15 mouse cellular contexts compared by ENCODE assay signal in genomic region chr7:101030756-101031155, GRCm38 (mm10). TPM values are rescaled to one million over a fixed set of nuclear protein-coding genes. Genes with fewer than 3 reads are reported as not detected.
DNase-seq lines count a peak whose midpoint lies in the region; ATAC-seq and TF ChIP-seq lines count a peak whose summit lies in the region.
"Had no signal": no experiment of that assay in that cellular context is flagged by ENCODE, and none has a peak within 500 bp of the region (broad histone marks: within the 10 kb centered on the region; RNA-seq: fewer than 3 reads in every experiment).

No protein-coding gene starts in this region.

- peaks cover 9% of the 10 kb centered on the region for H3K4me1 ChIP-seq in lung, embryonic 14.5 days (ENCODE audit: insufficient read depth)
- H3K4me1 ChIP-seq: midbrain, embryonic 12.5 days had no signal

- peak; percentile 29 for DNase-seq in adrenal gland, postnatal 25 days
- no peak for DNase-seq in adrenal gland, adult 2 months
- DNase-seq in lung, embryonic 14.5 days = peak; percentile 72
- no peak for DNase-seq in lung, adult 18-20 months
- DNase-seq in cerebellum, adult 9-10 months = peak; percentile 67
- peak; percentile 59 for DNase-seq in heart, postnatal 4 days
- DNase-seq in left cerebral cortex, postnatal 14 days (ENCODE audit: low spot score in 2 of 2) = no peak
- DNase-seq in urinary bladder, postnatal 36 days (ENCODE audit: low spot score in 2 of 2) = no peak
- DNase-seq: adrenal gland, adult 8-10 months; gastrocnemius, postnatal 25 days; kidney, adult 18-20 months had no signal

- H3K27me3 ChIP-seq in lung, embryonic 14.5 days (ENCODE audit: insufficient read depth, low read length) = no peaks in the 10 kb centered on the region
- H3K27me3 ChIP-seq: limb, embryonic 15.5 days; midbrain, embryonic 12.5 days had no signal

- TF ChIP-seq CTCF in lung, embryonic 14.5 days (IDR thresholded peaks at IDR 0.05; ENCODE audit: low read depth) = no peak

- ATAC-seq in lung, embryonic 14.5 days (ENCODE audit: insufficient read depth) = peak; percentile 68; the same call in 1 of the 2 replicates

- no peaks in the 10 kb centered on the region for H3K9me3 ChIP-seq in lung, embryonic 14.5 days (ENCODE audit: low read depth, low read length)
- H3K9me3 ChIP-seq: limb, embryonic 15.5 days; midbrain, embryonic 12.5 days had no signal

- peak overlapping the region; percentile 73 for H3K27ac ChIP-seq in lung, embryonic 14.5 days (ENCODE audit: low read depth)
- H3K27ac ChIP-seq: limb, embryonic 15.5 days; midbrain, embryonic 12.5 days had no signal

- H3K36me3 ChIP-seq in lung, embryonic 14.5 days (ENCODE audit: insufficient read depth) = no peaks in the 10 kb centered on the region
- H3K36me3 ChIP-seq: limb, embryonic 15.5 days; midbrain, embryonic 12.5 days had no signal

- no peak overlapping the region for H3K4me3 ChIP-seq in lung, embryonic 14.5 days (ENCODE audit: low read depth, low read length)
- H3K4me3 ChIP-seq: limb, embryonic 15.5 days; midbrain, embryonic 12.5 days had no signal

- no peak overlapping the region for H3K9ac ChIP-seq in lung, embryonic 14.5 days
- H3K9ac ChIP-seq: limb, embryonic 15.5 days; midbrain, embryonic 12.5 days had no signal

- intact Hi-C loops in left cerebral cortex, postnatal 14 days (cut with DNase I) = no loop called here

- no peak overlapping the region for H3K4me2 ChIP-seq in lung, embryonic 14.5 days
- H3K4me2 ChIP-seq: limb, embryonic 15.5 days; midbrain, embryonic 12.5 days had no signal

RNA-seq across cellular contexts. Expression of gene P2ry2, which starts 18.1 kb away (rescaled TPM):
- 1.2 and 2.3 TPM in 2 replicates for total RNA-seq in adrenal gland, postnatal 25 days (2021)
- total RNA-seq in adrenal gland, adult 2 months (2021) = 1 to 10 TPM; 1.9 to 5.0 TPM
- 3.8 and 4.8 TPM in 2 replicates for polyA plus RNA-seq in adrenal gland, adult 2 months (2012; rRNA removed)
- 3.4 and 3.5 TPM in 2 replicates for polyA plus RNA-seq in lung, embryonic 14.5 days (2014; fragmentation: Nextera tagmentation; extraction: Ambion mirVana)
- total RNA-seq in heart, postnatal 4 days (2021) = 10 to 100 TPM; 10.6 to 12.2 TPM
- under 1 TPM; 0.55 to 0.92 TPM for total RNA-seq in left cerebral cortex, postnatal 14 days (2021)
- polyA plus RNA-seq: neural tube, embryonic 14.5 days had no signal

RNA-seq across cellular contexts. Expression of gene P2ry6, which starts 56.3 kb away (rescaled TPM):
- total RNA-seq in adrenal gland, postnatal 25 days (2021) = 5.8 and 9.5 TPM in 2 replicates
- 10 to 100 TPM in 1 of 2 experiments, 1 to 10 TPM in 1; 5.3 to 12.6 TPM for total RNA-seq in adrenal gland, adult 2 months (2021)
- polyA plus RNA-seq in adrenal gland, adult 2 months (2012; rRNA removed) = 32.3 and 34.3 TPM in 2 replicates
- 9.4 and 10.9 TPM in 2 replicates for polyA plus RNA-seq in lung, embryonic 14.5 days (2014; fragmentation: Nextera tagmentation; extraction: Ambion mirVana)
- total RNA-seq in heart, postnatal 4 days (2021) = 1 to 10 TPM; 2.5 to 2.6 TPM
- total RNA-seq in left cerebral cortex, postnatal 14 days (2021) = 1 to 10 TPM; 4.2 to 4.3 TPM
- total RNA-seq: MEL had no signal

Comparison
In these comparisons a context has a peak if more than half of its experiments do, and no peak if none do; other contexts are left out.
1. DNase-seq: peak in adrenal gland, postnatal 25 days (single experiment), lung, embryonic 14.5 days (single experiment), cerebellum, adult 9-10 months (single experiment) and heart, postnatal 4 days (single experiment); none in adrenal gland, adult 2 months (single experiment), lung, adult 18-20 months (0 of 2), left cerebral cortex, postnatal 14 days (0 of 2) and urinary bladder, postnatal 36 days (0 of 2).